Mouse (Mus musculus): Measurements from ENCODE around the gene Chrm2. TPM values are rescaled to one million over a fixed set of nuclear protein-coding genes. Genes with fewer than 3 reads are reported as not detected.
A peak's percentile ranks its signal among the peaks of the same experiment; 100 is the strongest.

Chrm2 gene
- polyA plus RNA-seq, 1 experiment from 2014 or later = 0.52 TPM

DNA sequence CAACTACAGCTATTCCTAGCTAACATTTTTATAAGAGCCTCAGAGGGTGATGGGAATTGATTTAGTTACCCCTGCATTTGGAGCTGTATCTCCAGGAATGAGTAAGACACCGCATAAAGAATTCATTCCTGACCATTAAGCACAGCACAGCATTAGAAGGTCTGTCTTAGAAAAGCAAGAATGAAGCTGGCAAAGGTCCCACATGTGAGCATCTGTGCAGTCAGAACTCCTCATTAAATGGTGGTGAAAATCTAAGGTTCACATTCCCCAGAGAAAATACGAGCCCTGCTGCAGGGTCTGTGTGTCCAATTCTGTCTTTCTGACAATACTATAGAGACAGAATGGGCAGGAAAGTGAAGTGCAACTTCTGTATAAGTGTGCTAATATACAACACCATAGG, 179.0 kb downstream of the Chrm2 start:
- no peak overlapping the region for H3K27ac ChIP-seq (ENCODE audit: low read length)
- 69% methylated on average over 2 of the region's 2 CpGs for WGBS (ENCODE audit: insufficient replicate concordance)
- H3K27me3 ChIP-seq (ENCODE audit: control insufficient read depth, insufficient read depth, low read depth, low read length) = no peaks in the 10 kb centered on the region
- no peak overlapping the region for H3K9ac ChIP-seq (ENCODE audit: low read depth, low read length)
- no peaks in the 10 kb centered on the region for H3K9me3 ChIP-seq (replicated peaks; ENCODE audit: control insufficient read depth, low read length)
- no peaks in the 10 kb centered on the region for H3K36me3 ChIP-seq (ENCODE audit: control insufficient read depth, insufficient read depth)
- H3K4me1 ChIP-seq (ENCODE audit: control insufficient read depth, low read depth, low read length) = no peaks in the 10 kb centered on the region
- no peak overlapping the region for H3K4me3 ChIP-seq (ENCODE audit: low read depth, low read length)
- no peak overlapping the region for H3K4me2 ChIP-seq (ENCODE audit: low read depth, low read length)
- no peak for ATAC-seq (ENCODE audit: low read depth)

MicroRNAs encoded within 50 kb of the gene (microRNA counts, 519-probe panel; counts per million panel counts)
- microRNA mmu-miR-490 = 1,822 counts per million, percentile 20 among the panel's probes with 10 or more counts

Small RNA genes lying within 50 kb of the gene (microRNA-seq; reads per million reads assigned to microRNA genes)
- 20.4 reads per million, percentile 37 among the genes with 10 or more reads in this experiment for gene Mir490
